Mouse (Mus musculus) myocyte (in vitro differentiated cells): Measurements from ENCODE around the gene Nop10. TPM values are rescaled to one million over a fixed set of nuclear protein-coding genes. Genes with fewer than 3 reads are reported as not detected.
A peak's percentile ranks its signal among the peaks of the same experiment; 100 is the strongest.

Experiments used
- H3K27me3 ChIP-seq: one replicate; pipeline ENCODE4 v1.6.1; 2011; ENCODE audit not compliant: control insufficient read depth, insufficient read depth, insufficient read length
- H3K36me3 ChIP-seq: one replicate; pipeline ENCODE4 v1.6.1; 2011; ENCODE audit not compliant: control insufficient read depth, insufficient read depth
- H3K4me2 ChIP-seq: one replicate; pipeline ENCODE4 v1.6.1; 2011; ENCODE audit warnings: low read depth, control low read depth
- H3K4me3 ChIP-seq: one replicate; pipeline ENCODE4 v1.5.1; 2011; ENCODE audit warnings: mild to moderate bottlenecking, control low read depth, moderate library complexity
- H3K79me2 ChIP-seq: one replicate; pipeline ENCODE4 v1.6.1; 2011; ENCODE audit not compliant: control insufficient read depth, insufficient read depth
- H3ac ChIP-seq: one replicate; pipeline ENCODE4 v1.6.1; 2011; ENCODE audit not compliant: control insufficient read depth, insufficient read length
- E2F4 ChIP-seq: IDR thresholded peaks from one replicate; pipeline ENCODE4 v1.6.1; 2011; ENCODE audit warnings: mild to moderate bottlenecking, control low read depth, moderate library complexity; ENCODE audit not compliant: insufficient read depth
- MAX ChIP-seq: IDR thresholded peaks from one replicate; pipeline ENCODE4 v1.6.1; 2011; ENCODE audit warnings: low read depth, mild to moderate bottlenecking, control low read depth
- MYOG ChIP-seq, 3 experiments: IDR thresholded peaks; one replicate each; pipeline ENCODE4 v1.6.1; 2011; ENCODE audit warnings: control low read depth in 2 of 3, low read depth in 2 of 3, mild to moderate bottlenecking in 2 of 3; ENCODE audit not compliant: insufficient read length in 2 of 3, control insufficient read depth in 1 of 3, insufficient read depth in 1 of 3
- POLR2AphosphoS2 ChIP-seq: IDR thresholded peaks from one replicate; pipeline ENCODE4 v1.6.1; 2011; ENCODE audit warnings: low read depth, control low read depth; ENCODE audit not compliant: insufficient read length
- REST ChIP-seq: IDR thresholded peaks from one replicate; pipeline ENCODE4 v1.6.1; 2011; ENCODE audit warnings: mild to moderate bottlenecking, control low read depth, moderate library complexity; ENCODE audit not compliant: insufficient read depth, insufficient read length
- SRF ChIP-seq: IDR thresholded peaks from one replicate; pipeline ENCODE4 v1.6.1; 2011; ENCODE audit warnings: low read depth; ENCODE audit not compliant: control insufficient read depth, insufficient read length
- TCF12 ChIP-seq: IDR thresholded peaks from one replicate; pipeline ENCODE4 v1.6.1; 2011; ENCODE audit warnings: mild to moderate bottlenecking, control low read depth; ENCODE audit not compliant: poor library complexity, insufficient read depth, severe bottlenecking
- TCF3 ChIP-seq: IDR thresholded peaks from one replicate; pipeline ENCODE4 v1.6.1; 2011; ENCODE audit warnings: low read depth, control low read depth; ENCODE audit not compliant: insufficient read length
- USF1 ChIP-seq: IDR thresholded peaks from one replicate; pipeline ENCODE4 v1.6.1; 2011; ENCODE audit warnings: low read depth, mild to moderate bottlenecking, control low read depth, moderate library complexity
- polyA plus RNA-seq: library from polyadenylated mRNA; unstranded; fragments of >200 nt; fragmentation: generic; extraction: Trizol; gene quantifications from one replicate; pipeline ENCODE4 v1.2.1, GENCODE M21; 2012; ENCODE audit warnings: missing spikeins

Nop10 gene
- polyA plus RNA-seq, 1 experiment = 129 TPM

- Histone ChIP-seq H3K79me2 (no peaks in the 10 kb centered on the region), H3ac (no peak overlapping the region), H3K4me3 (no peak overlapping the region), H3K36me3 (no peaks in the 10 kb centered on the region), H3K4me2 (peak overlapping the region; percentile 74), H3K27me3 (no peaks in the 10 kb centered on the region)
- TF ChIP-seq SRF (no peak), E2F4 (no peak), REST (no peak), MAX (no peak), MYOG (IDR thresholded peaks at IDR 0.05; ENCODE audit: control insufficient read depth in 1 of 3, insufficient read depth in 1 of 3, insufficient read length in 2 of 3, low read depth in 2 of 3) (no peak), POLR2AphosphoS2 (no peak), USF1 (no peak), TCF3 (no peak), TCF12 (no peak)
Observed at GRCm38 (mm10) chr2:112309161-112309600, 47.5 kb downstream of the Nop10 start.

Other genes with a start within 250 kb of the Nop10 start
- not detected for gene Olfr1310, start 249.2 kb upstream of the Nop10 start, polyA plus RNA-seq
- not detected for gene Olfr1311, start 237.5 kb upstream of the Nop10 start, polyA plus RNA-seq
- gene Olfr1312, start 211.7 kb upstream of the Nop10 start, polyA plus RNA-seq = not detected
- gene Olfr1313, start 184.1 kb upstream of the Nop10 start, polyA plus RNA-seq = not detected
- gene Olfr1314, start 165.1 kb upstream of the Nop10 start, polyA plus RNA-seq = not detected
- not detected for gene Olfr1315-ps1, start 146.5 kb upstream of the Nop10 start, polyA plus RNA-seq
- gene Olfr1316, start 126.9 kb upstream of the Nop10 start, polyA plus RNA-seq = not detected
- not detected for gene Olfr1317, start 121.6 kb upstream of the Nop10 start, polyA plus RNA-seq
- gene Olfr1318, start 107.7 kb upstream of the Nop10 start, polyA plus RNA-seq = not detected
- 32.8 TPM for gene Lpcat4, start 22.5 kb upstream of the Nop10 start, polyA plus RNA-seq
- gene Nutm1, start 2.6 kb upstream of the Nop10 start, polyA plus RNA-seq = not detected
- 7.0 TPM for gene Slc12a6, start 3.9 kb downstream of the Nop10 start, polyA plus RNA-seq
- gene Gm21985, start 4.4 kb downstream of the Nop10 start, polyA plus RNA-seq = not detected
- 184 TPM for gene Emc4, start 106.1 kb downstream of the Nop10 start, polyA plus RNA-seq
- 9.0 TPM for gene Katnbl1, start 117.3 kb downstream of the Nop10 start, polyA plus RNA-seq
- gene Emc7, start 193.1 kb downstream of the Nop10 start, polyA plus RNA-seq = 19.8 TPM
- not detected for gene Chrm5, start 218.8 kb downstream of the Nop10 start, polyA plus RNA-seq
- gene Aven, start 231.0 kb downstream of the Nop10 start, polyA plus RNA-seq = 11.8 TPM